Mouse (Mus musculus) ES-Bruce4 (cell line): ENCODE results near the gene Zfyve9. TPM values are rescaled to one million over a fixed set of nuclear protein-coding genes. Genes with fewer than 3 reads are reported as not detected.
A peak's percentile ranks its signal among the peaks of the same experiment; 100 is the strongest.

Source experiments
- H3K27ac ChIP-seq: 2 replicates; pipeline ENCODE4 v1.5.1; 2012; ENCODE audit warnings: low read length, inconsistent platforms; ENCODE audit not compliant: insufficient read depth
- H3K27me3 ChIP-seq: 2 replicates; pipeline ENCODE4 v1.6.1; 2012; ENCODE audit warnings: mild to moderate bottlenecking, low read length, inconsistent platforms; ENCODE audit not compliant: control insufficient read depth, poor library complexity, insufficient read depth, severe bottlenecking
- H3K36me3 ChIP-seq: 2 replicates; pipeline ENCODE4 v1.6.1; 2012; ENCODE audit warnings: inconsistent platforms, mild to moderate bottlenecking, low read length, moderate library complexity; ENCODE audit not compliant: control insufficient read depth, poor library complexity, insufficient read depth, severe bottlenecking
- H3K4me1 ChIP-seq: one replicate; pipeline ENCODE4 v1.8.1; 2011; ENCODE audit warnings: low read length; ENCODE audit not compliant: control insufficient read depth, insufficient read depth
- H3K4me3 ChIP-seq: 2 replicates; pipeline ENCODE4 v1.5.1; 2011; ENCODE audit warnings: low read depth, mild to moderate bottlenecking, low read length
- H3K9ac ChIP-seq: 2 replicates; pipeline ENCODE4 v1.6.1; 2012; ENCODE audit warnings: low read depth, mild to moderate bottlenecking, inconsistent platforms; ENCODE audit not compliant: poor library complexity, severe bottlenecking
- H3K9me3 ChIP-seq: replicated peaks from 2 replicates; pipeline ENCODE4 v1.6.1; 2012; ENCODE audit warnings: mild to moderate bottlenecking, low read length, inconsistent platforms; ENCODE audit not compliant: control insufficient read depth, poor library complexity, insufficient read depth, severe bottlenecking
- CTCF ChIP-seq: IDR thresholded peaks from one replicate; pipeline ENCODE4 v1.8.1; 2011; ENCODE audit warnings: low read depth, low read length
- EP300 ChIP-seq: IDR thresholded peaks from 2 replicates; pipeline ENCODE4 v1.6.1; 2011; ENCODE audit warnings: low read depth, low read length; ENCODE audit not compliant: insufficient read depth
- POLR2A ChIP-seq: IDR thresholded peaks from one replicate; pipeline ENCODE4 v1.8.1; 2011; ENCODE audit warnings: low read length; ENCODE audit not compliant: insufficient read depth
- polyA plus RNA-seq: library from polyadenylated mRNA; stranded (reverse); fragments of >200 nt; gene quantifications from 2 replicates; pipeline ENCODE4 v1.2.4, GENCODE M21; 2011; ENCODE audit warnings: low read depth; ENCODE audit not compliant: missing spikeins, insufficient read depth, insufficient read length

The Zfyve9 gene
- polyA plus RNA-seq, 1 experiment, result 17.7 TPM

DNA sequence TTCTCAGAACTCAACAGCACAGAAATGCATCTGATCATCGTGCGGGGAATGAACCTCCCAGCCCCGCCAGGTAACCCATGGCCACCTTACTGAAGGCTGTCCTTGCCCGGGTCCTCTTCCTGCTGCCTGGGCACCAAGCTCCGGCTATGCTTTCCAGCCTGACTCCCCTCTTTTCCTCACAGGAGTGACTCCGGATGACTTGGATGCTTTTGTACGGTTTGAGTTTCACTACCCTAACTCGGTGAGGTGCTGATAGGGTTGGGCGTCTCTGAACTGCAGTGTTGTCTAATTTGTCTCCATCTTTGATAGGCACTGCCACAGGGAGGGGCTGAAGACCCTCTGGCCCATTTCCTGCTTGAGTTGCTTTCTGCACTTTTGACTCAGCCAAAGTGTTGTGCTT lies 150.5 kb downstream of the Zfyve9 start:
- no peaks in the 10 kb centered on the region for H3K9me3 ChIP-seq
- no peak overlapping the region for H3K27ac ChIP-seq
- peaks cover 10% of the 10 kb centered on the region for H3K4me1 ChIP-seq
- peaks cover 45% of the 10 kb centered on the region for H3K36me3 ChIP-seq
- no peak overlapping the region for H3K9ac ChIP-seq
- no peaks in the 10 kb centered on the region for H3K27me3 ChIP-seq
- TF ChIP-seq CTCF, result no peak
- no peak for TF ChIP-seq POLR2A
- no peak for TF ChIP-seq EP300
- no peak overlapping the region for H3K4me3 ChIP-seq

DNA sequence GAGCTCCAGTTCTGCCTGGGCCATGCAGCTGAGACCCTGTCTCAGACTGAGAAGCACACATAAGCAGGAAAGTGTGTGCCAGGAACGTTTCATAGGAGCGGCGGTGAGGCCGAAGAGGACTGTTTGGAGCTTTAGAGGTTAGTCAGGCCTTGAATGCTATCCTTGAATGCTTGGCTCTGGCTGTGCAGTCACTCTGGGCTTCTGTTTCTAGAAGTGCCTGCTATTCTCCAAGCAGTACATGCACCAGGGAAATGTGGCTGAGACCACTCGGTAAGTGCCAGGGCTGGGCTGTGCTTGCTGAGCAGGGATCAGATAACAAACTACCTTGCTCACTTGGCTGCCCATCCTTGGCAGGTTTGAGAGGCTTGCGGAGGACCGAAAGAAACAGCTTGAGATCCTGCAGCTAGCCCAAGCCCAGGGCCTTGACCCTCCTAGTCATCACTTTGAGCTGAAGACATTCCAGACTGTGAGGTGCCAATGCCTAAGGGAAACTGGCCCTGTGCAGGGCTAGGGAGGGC lies 151.2 kb downstream of the Zfyve9 start:
- Histone ChIP-seq H3K4me1 (peaks cover 8% of the 10 kb centered on the region), H3K9ac (no peak overlapping the region), H3K9me3 (no peaks in the 10 kb centered on the region), H3K36me3 (peaks cover 47% of the 10 kb centered on the region), H3K27ac (no peak overlapping the region), H3K27me3 (no peaks in the 10 kb centered on the region), H3K4me3 (no peak overlapping the region)
- TF ChIP-seq CTCF (no peak), POLR2A (no peak), EP300 (no peak)

DNA sequence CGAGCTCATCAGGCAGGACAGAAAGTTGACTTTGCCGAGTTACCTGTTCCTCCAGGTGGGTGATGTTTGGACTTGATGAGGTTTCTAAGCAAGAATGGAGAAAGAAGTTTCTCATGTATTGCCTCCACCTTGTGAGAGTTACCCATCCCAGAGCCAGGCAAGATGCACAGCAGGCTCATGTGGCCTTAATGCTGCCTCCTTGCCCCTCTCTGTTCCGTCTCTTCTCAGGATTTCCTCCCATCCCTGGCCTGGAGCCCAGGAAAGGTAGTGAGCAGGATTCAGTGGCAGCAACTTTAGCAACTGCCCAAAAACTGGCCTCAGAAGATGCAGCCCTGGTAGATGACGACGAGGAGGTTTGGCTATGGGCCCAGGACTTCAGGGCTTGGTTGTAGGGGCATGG lies 153.5 kb downstream of the Zfyve9 start:
- no peak overlapping the region for H3K4me3 ChIP-seq
- TF ChIP-seq POLR2A (no peak), EP300 (no peak), CTCF (no peak)
- H3K9me3 ChIP-seq, result no peaks in the 10 kb centered on the region
- H3K4me1 ChIP-seq, result no peaks in the 10 kb centered on the region
- no peak overlapping the region for H3K9ac ChIP-seq
- no peaks in the 10 kb centered on the region for H3K27me3 ChIP-seq
- no peak overlapping the region for H3K27ac ChIP-seq
- H3K36me3 ChIP-seq, result peaks cover 42% of the 10 kb centered on the region

DNA sequence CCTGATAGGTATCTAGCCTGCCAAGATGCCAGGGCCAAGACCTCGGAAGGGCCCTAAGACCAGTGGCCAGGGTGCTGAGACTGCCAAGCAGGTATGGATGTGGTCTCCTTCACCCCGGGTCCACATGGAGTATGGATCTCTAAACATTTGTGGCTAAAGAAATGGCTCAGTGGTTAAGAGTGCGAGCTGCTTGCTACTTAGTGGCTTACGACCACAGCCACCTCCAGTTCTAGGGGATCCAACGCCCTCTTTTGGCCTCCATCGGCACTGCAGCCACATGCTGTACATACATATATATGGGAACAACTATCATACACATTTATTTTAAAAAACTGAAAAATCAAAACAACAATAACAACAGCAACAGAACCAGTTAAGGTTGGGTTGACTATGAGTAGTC lies 159.1 kb downstream of the Zfyve9 start:
- Histone ChIP-seq H3K9me3 (no peaks in the 10 kb centered on the region), H3K27ac (no peak overlapping the region), H3K4me1 (no peaks in the 10 kb centered on the region), H3K36me3 (peaks cover 10% of the 10 kb centered on the region), H3K27me3 (no peaks in the 10 kb centered on the region), H3K4me3 (no peak overlapping the region), H3K9ac (no peak overlapping the region)
- TF ChIP-seq EP300 (no peak), CTCF (peak; percentile 61), POLR2A (no peak)

DNA sequence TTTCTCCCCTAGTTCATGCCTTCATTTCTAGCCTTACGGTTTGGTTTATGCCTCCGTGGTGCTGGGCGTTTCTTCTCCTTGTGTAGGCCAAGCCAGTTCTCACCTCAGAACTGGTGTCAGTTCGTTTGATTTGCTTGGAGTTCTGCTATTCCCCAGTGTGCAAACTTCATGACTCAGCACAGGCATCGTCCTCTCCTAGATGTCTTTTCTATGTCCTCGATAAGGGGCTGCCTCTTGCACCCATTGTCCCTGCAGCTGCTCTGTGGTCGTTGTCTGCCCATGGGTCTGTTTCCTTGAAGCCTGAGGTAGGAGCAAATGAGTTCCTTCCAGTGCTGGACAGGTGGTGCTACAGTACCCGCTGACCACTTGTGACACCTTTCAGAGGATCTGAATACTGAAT lies 160.1 kb downstream of the Zfyve9 start:
- H3K9me3 ChIP-seq, result no peaks in the 10 kb centered on the region
- peaks cover 12% of the 10 kb centered on the region for H3K36me3 ChIP-seq
- TF ChIP-seq EP300 (no peak), POLR2A (no peak), CTCF (no peak)
- H3K4me1 ChIP-seq, result no peaks in the 10 kb centered on the region
- peak overlapping the region; percentile 89 for H3K9ac ChIP-seq
- H3K4me3 ChIP-seq, result peak overlapping the region; percentile 86
- no peaks in the 10 kb centered on the region for H3K27me3 ChIP-seq
- H3K27ac ChIP-seq, result peak overlapping the region; percentile 11

DNA sequence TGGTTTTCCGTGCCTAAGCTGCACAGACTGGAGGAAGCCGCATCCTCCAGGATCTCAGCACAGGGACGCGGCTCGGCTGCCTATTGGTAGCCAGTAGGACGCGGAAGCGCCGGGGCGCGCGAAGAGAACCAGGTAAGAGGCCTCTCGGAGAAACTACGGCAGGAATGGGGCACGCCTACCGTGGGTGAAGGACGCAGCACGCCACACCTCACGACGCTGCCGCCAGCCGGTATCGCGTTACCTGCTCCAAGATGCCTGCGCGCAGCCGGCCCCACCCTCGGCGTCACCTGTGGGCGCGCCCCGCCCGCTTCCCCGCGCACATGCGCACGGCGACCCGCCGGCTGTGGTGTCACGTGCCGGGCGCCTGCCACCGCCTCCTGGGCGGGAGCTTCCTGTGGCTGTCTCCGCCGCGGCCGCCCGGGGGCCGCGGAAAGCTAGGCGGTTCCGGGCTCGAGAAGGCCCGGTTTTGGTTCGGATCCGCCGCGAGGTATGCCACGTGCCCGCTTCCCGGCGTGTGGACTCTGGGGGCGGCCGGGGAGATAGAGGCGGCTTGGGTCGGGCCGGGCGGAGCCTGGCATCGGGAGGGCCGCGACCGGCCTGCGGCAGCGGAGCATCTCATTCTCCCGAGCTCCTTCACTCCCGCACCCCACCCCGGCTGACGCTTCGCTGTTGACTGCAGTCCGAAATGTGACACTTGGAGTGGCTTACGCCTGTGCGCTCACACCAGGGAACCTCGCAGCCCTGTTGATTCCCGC lies 160.8 kb downstream of the Zfyve9 start, which contains the start of gene Cc2d1b:
Gene Cc2d1b, plus strand, starts transcription at position 354 of the 755 bp plus-strand sequence.
- H3K27me3 ChIP-seq, result no peaks in the 10 kb centered on the region
- TF ChIP-seq POLR2A (peak; percentile 67), EP300 (peak; percentile 67; the same call in 1 of the 2 replicates), CTCF (no peak)
- peak within 1 kb of the TSS; percentile 89 for H3K9ac ChIP-seq
- H3K36me3 ChIP-seq, result peaks cover 13% of the 10 kb centered on the region
- H3K4me3 ChIP-seq, result peak within 1 kb of the TSS; percentile 86
- H3K4me1 ChIP-seq, result no peaks in the 10 kb centered on the region
- no peaks in the 10 kb centered on the region for H3K9me3 ChIP-seq
- peak within 1 kb of the TSS; percentile 84 for H3K27ac ChIP-seq
